Comparison of ENCODE assay signal across 9 mouse cellular contexts in genomic region chr12:117586124-117586523, GRCm38 (mm10).
DNase-seq lines count a peak whose midpoint lies in the region; ATAC-seq and TF ChIP-seq lines count a peak whose summit lies in the region.
"Had no signal": no experiment of that assay in that cellular context is flagged by ENCODE, and none has a peak within 500 bp of the region (broad histone marks: within the 10 kb centered on the region; RNA-seq: fewer than 3 reads in every experiment).

No protein-coding gene starts in this region.

- H3K4me3 ChIP-seq in CH12.LX (replicated peaks in 1 of 3; ENCODE audit: low read depth in 2 of 3, low read length in 2 of 3, poor library complexity in 1 of 3), result no peak overlapping the region
- H3K4me3 ChIP-seq in heart, embryonic 16.5 days (ENCODE audit: low read length), result no peak overlapping the region
- no peak overlapping the region for H3K4me3 ChIP-seq in small intestine, adult 2 months (ENCODE audit: low read depth, low read length)
- H3K4me3 ChIP-seq: limb, embryonic 15.5 days had no signal

- peaks cover 0 to 15% of the 10 kb centered on the region in 2 experiments; a peak in 2 of 4 replicates for H3K4me1 ChIP-seq in CH12.LX (ENCODE audit: control insufficient read depth in 1 of 2, insufficient read depth in 2 of 2)
- H3K4me1 ChIP-seq in heart, embryonic 16.5 days (ENCODE audit: control insufficient read depth, insufficient read depth, low read length), result no peaks in the 10 kb centered on the region
- H3K4me1 ChIP-seq in small intestine, adult 2 months (ENCODE audit: control insufficient read depth, insufficient read depth, insufficient read length, low read length), result no peaks in the 10 kb centered on the region
- H3K4me1 ChIP-seq: limb, embryonic 15.5 days had no signal

- H3K27me3 ChIP-seq in CH12.LX (replicated peaks), result no peaks in the 10 kb centered on the region
- no peaks in the 10 kb centered on the region for H3K27me3 ChIP-seq in heart, embryonic 16.5 days (ENCODE audit: control insufficient read depth, insufficient read depth, low read length)
- H3K27me3 ChIP-seq in small intestine, adult 2 months (ENCODE audit: control insufficient read depth, insufficient read depth, low read length), result no peaks in the 10 kb centered on the region
- H3K27me3 ChIP-seq: limb, embryonic 15.5 days had no signal

- no peaks in the 10 kb centered on the region for H3K79me2 ChIP-seq in CH12.LX (replicated peaks; ENCODE audit: control insufficient read depth, extremely low read depth, insufficient read depth, poor library complexity, severe bottlenecking)

- dilution Hi-C loops in CH12.LX (cut with MboI; ENCODE audit: extremely low pct_ligation_motif_present, extremely low pct_unique_long_range_greater_than_20kb, low sequenced_read_pairs), result no loop called here

- peaks cover 0 to 10% of the 10 kb centered on the region in 2 experiments for H3K36me3 ChIP-seq in CH12.LX (replicated peaks in 1 of 2; ENCODE audit: control insufficient read depth in 1 of 2, insufficient read depth in 1 of 2, low read length in 1 of 2)
- no peaks in the 10 kb centered on the region for H3K36me3 ChIP-seq in heart, embryonic 16.5 days (ENCODE audit: control insufficient read depth, insufficient read depth)
- peaks cover 11% of the 10 kb centered on the region for H3K36me3 ChIP-seq in small intestine, adult 2 months (ENCODE audit: control insufficient read depth, insufficient read depth, low read length)
- H3K36me3 ChIP-seq: limb, embryonic 15.5 days had no signal

- DNase-seq in CH12.LX (ENCODE audit: extremely low read depth), result peak; percentile 76
- peak; percentile 79 for DNase-seq in embryo, embryonic 10.5 days (ENCODE audit: low spot score)
- DNase-seq in layer of hippocampus, adult 8-10 months (ENCODE audit: low spot score in 2 of 2), result peak; percentile 57 to 75
- peak; percentile 82 for DNase-seq in lung, postnatal 14 days

- ATAC-seq in activated CD4-positive, CD25-positive, alpha-beta regulatory T cell, adult 4 months, result peak; percentile 86
- 0 out of 2 replicates have a peak, but pooled peaks have one; percentile 65 for ATAC-seq in heart, embryonic 16.5 days (replicated peaks; ENCODE audit: extremely low read depth, insufficient read depth, low FRiP score)
- no peak for ATAC-seq in erythroblast, adult 5-6 weeks (replicated peaks; ENCODE audit: low FRiP score, poor library complexity, severe bottlenecking)

- WGBS in heart, embryonic 16.5 days, result 37% methylated on average over 1 of the region's 1 CpGs
- WGBS in small intestine, adult 2 months, result 15% methylated on average over 1 of the region's 1 CpGs

- TF ChIP-seq POLR2A in CH12.LX (IDR thresholded peaks at IDR 0.05; ENCODE audit: low read depth, low read length), result no peak
- no peak for TF ChIP-seq POLR2A in small intestine, adult 2 months (IDR thresholded peaks at IDR 0.05; ENCODE audit: low read depth, low read length)

- no peak for TF ChIP-seq EP300 in CH12.LX (IDR thresholded peaks at IDR 0.05; ENCODE audit: low read length)

- peak; percentile 79 to 91 for TF ChIP-seq CTCF in CH12.LX (conservative IDR thresholded peaks at IDR 0.05 in 1 of 2, IDR thresholded peaks at IDR 0.05 in 1 of 2; ENCODE audit: low read depth in 2 of 2, low read length in 2 of 2)
- peak; percentile 70; the same call in 1 of the 2 replicates for TF ChIP-seq CTCF in small intestine, adult 2 months (IDR thresholded peaks at IDR 0.05; ENCODE audit: extremely low read depth, insufficient read length, insufficient replicate concordance, low read depth, low read length)

- peak; percentile 87 for TF ChIP-seq RAD21 in CH12.LX (IDR thresholded peaks at IDR 0.05; ENCODE audit: low read depth, low read length)

- in situ Hi-C loops in CH12.LX (cut with MboI; ENCODE audit: low pct_ligation_motif_present, low pct_unique_long_range_greater_than_20kb, low sequenced_read_pairs), result loop anchor here (10.0 kb wide), 1 partner anchor 179 kb away; no protein-coding TSS in a partner anchor

- no peak overlapping the region for H3K4me2 ChIP-seq in CH12.LX (ENCODE audit: insufficient read depth, low read depth, poor library complexity, severe bottlenecking)
- H3K4me2 ChIP-seq in heart, embryonic 16.5 days (ENCODE audit: low read depth, low read length), result no peak overlapping the region
- H3K4me2 ChIP-seq: limb, embryonic 15.5 days had no signal

- H3K9me3 ChIP-seq in CH12.LX (replicated peaks; ENCODE audit: low read length), result no peaks in the 10 kb centered on the region
- no peaks in the 10 kb centered on the region for H3K9me3 ChIP-seq in heart, embryonic 16.5 days (replicated peaks; ENCODE audit: control insufficient read depth, low read length)
- H3K9me3 ChIP-seq: limb, embryonic 15.5 days had no signal

- H3K27ac ChIP-seq in CH12.LX (ENCODE audit: insufficient read depth, low read depth), result no peak overlapping the region
- H3K27ac ChIP-seq in heart, embryonic 16.5 days (ENCODE audit: low read length), result no peak overlapping the region
- H3K27ac ChIP-seq in small intestine, adult 2 months (ENCODE audit: insufficient read depth, low read depth, low read length), result no peak overlapping the region
- H3K27ac ChIP-seq: limb, embryonic 15.5 days had no signal

- H3K9ac ChIP-seq in CH12.LX (ENCODE audit: insufficient read depth, low read depth), result no peak overlapping the region
- H3K9ac ChIP-seq in heart, embryonic 16.5 days (ENCODE audit: low read length), result no peak overlapping the region
- H3K9ac ChIP-seq: limb, embryonic 15.5 days had no signal

TF ChIP-seq in CH12.LX, 34 proteins besides CTCF, POLR2A, EP300 and RAD21:
- TF ChIP-seq ZC3H11A (IDR thresholded peaks at IDR 0.05; ENCODE audit: low read depth, low read length) (peak; percentile 20; the same call in 1 of the 2 replicates), TBP (conservative IDR thresholded peaks at IDR 0.05; ENCODE audit: low read depth, low read length) (no peak), SMC3 (IDR thresholded peaks at IDR 0.05; ENCODE audit: low read depth, low read length) (peak; percentile 95)
